Mouse (Mus musculus): ENCODE data around the gene Fuca2. TPM values are rescaled to one million over a fixed set of nuclear protein-coding genes. Genes with fewer than 3 reads are reported as not detected.
"Not testable (repeated sequence)": the region's sequence is repeated elsewhere in the genome, so short reads cannot be mapped to it uniquely, and the experiment has no call there.

Fuca2 gene
- total RNA-seq (2022), result 10 to 100 TPM; 44.0 to 49.2 (median 48.1) TPM

DNA sequence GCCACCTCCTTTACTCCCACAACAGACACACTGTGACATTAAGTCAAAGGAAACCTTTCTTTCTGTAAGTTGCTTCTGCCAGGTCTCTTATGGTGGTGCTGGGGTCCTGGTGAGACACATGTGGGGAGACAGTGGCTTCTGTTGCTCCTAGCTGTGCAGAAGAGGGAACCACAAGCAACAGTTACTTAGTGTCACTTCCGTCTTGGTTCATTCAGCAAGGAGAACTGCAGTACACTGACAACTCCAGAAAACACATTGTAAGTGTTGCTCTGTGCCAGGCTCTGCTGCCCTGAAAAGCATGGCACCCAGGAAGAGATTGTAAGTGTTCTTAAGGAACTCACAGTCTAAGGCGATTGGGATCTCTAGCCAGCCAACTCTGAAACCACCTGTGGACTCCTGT, at the start of gene Fuca2:
Gene Fuca2 (plus strand): TSS at position 210 of the 400 bp plus-strand sequence.
- DNase-seq (ENCODE audit: low spot score in 2 of 2), result no peak

DNA sequence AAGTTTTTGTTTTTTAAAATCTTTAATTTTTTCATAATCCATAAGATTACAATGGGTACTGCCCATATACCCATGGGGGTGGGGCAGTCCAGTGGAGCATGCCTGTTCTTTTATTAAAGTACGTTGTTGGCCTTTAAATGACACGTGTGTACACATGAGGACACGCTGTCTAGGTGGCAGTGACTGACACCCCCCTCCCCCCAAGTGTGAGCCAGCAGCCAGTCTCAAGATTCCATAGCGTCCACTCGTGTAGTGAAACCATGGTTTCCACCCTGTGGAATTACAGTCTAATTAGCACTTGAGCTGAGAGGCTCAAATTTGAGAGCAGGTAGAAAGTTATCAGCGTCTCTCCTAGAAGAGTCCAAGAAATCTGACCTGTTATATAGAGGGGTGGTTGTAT, 47.7 kb upstream of the Fuca2 start:
- DNase-seq (ENCODE audit: low spot score in 2 of 2), result no peak

DNA sequence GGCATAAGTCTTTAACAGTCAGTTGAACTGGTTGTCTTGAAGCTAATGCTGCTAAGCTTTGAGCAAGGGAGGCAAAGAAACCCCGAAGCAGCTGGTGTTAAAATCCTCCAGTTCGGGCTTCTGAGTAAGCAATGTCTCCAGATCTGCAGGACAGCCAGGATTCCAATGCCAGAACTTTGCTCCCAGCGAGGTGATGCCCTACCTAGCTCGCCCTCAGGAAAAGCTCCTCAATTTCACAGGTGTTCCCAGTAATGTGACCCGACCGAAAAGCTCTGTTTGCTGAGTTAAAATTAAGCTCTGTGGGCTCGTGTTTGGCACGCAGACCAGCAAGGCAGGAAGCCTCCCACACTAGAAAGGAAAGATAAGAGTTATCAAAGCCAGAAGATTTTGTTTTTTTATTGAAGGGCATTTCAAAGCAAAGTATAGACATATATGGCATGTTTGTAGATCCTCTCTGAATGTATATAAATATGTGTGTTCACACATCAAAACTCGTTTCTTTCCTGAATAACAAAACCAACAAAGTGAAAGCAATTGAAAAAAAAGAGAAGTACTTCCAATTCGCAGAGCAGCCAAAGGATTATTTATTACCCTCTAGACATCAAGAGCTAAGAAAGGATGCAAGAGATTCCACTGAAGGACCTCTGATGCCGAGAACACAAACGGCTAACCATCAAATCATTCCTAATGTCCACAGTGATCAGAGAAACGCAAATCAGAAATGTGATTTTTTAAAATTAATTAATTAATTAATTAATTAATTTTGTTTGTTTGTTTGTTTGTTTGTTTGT, 45.9 kb upstream of the Fuca2 start:
- no peak for DNase-seq (ENCODE audit: low spot score in 2 of 2)

DNA sequence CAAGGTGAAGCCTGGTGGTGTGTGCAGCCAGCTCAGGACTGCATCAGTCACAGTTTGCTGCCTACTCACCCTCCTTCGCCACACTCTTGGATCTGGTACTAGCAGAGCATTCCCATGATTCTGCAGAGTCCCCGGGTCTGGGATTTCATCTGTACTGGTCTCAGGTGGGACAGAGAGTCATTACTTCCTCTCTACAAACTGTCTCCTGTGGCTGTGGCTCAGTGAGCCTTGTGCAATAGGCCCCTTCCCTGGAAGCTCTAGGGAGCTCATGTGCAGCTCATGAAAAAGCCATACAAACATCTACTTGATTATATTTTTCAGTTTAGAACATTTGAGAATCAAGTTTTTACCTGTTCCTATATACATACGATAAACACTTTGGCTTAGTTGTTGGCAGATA, 35.0 kb upstream of the Fuca2 start:
- not testable (repeated sequence) for DNase-seq (ENCODE audit: low spot score in 2 of 2)

DNA sequence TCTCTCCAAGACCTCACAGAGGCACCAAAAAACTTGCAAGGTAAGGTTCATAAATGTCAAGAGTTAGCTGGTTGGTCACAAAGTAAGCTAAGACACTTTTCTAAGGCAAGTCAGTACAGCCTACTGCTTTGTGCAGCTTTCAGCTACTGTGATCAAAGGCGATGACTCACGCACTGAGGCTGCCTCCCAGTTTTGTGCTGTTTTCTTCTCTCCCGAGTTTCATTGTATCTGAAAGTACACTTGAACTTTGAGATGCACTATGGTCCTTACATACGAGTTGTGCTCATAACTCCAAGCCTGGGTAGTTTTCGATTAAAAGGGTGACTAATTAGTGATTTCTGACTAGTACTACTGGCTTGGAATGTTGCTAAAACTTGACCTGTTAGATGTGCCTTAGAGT, 32.4 kb upstream of the Fuca2 start:
- no peak for DNase-seq (ENCODE audit: low spot score in 2 of 2)

DNA sequence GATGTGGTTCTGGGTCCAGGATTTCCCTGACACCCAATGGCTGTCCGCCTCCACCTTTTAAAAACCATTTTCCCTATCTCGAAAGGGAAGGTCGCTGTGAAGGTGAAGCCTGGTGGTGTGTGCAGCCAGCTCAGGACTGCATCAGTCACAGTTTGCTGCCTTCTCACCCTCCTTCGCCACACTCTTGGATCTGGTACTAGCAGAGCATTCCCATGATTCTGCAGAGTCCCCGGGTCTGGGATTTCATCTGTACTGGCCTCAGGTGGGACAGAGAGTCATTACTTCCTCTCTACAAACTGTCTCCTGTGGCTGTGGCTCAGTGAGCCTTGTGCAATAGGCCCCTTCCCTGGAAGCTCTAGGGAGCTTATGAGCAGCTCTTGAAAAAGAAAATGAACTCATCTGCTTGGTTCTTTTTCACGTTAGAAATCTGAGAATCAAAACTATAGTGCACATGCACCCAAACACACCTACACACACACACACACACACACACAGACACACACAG, 31.3 kb upstream of the Fuca2 start:
- DNase-seq (ENCODE audit: low spot score in 2 of 2), result not testable (repeated sequence)

DNA sequence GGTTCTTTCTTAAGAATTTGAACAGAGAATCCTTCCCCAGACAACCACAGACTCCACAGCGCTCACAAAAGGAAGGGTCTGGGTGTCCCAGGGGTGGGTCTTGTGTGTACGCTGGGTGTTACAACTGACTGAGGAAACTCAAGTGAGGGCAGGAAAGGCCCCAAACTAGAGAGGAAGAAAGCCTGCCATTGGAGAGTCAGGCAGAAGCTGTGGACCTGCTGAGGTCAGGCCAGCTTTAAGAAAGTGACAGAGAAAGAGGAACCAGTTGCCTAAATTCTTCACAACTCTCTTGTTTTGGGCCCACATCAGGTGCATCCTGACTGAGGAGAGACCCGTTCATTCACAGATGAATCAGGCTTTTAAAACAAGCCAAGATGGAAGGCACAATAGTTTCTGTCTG, 29.1 kb upstream of the Fuca2 start:
- DNase-seq (ENCODE audit: low spot score in 2 of 2), result no peak

DNA sequence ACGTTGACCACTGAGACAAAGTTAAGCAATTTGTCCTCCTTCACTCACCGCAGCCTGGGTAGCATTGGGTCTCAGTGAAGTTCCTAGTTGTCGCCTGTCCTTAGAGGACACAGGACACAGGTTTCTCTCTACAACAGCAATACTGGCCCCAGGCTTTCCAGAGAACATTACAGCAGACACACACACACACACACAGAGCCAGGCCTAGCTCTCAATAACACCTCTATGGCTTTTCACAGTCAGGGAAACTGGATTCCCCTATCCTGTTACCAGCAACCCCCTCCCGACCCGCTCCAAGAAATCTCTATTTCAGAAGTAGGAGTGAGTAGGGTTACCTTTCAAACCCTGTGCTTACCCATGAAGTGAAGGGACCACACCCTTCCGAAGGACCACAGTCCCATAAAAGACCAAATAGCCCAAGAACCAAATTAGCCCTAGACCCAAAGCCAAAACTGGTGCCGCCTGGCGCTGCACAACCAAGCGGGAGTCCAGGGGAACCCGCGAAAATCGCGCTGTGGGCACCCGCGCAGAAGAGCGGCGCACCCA, 26.0 kb upstream of the Fuca2 start:
- no peak for DNase-seq (ENCODE audit: low spot score in 2 of 2)

DNA sequence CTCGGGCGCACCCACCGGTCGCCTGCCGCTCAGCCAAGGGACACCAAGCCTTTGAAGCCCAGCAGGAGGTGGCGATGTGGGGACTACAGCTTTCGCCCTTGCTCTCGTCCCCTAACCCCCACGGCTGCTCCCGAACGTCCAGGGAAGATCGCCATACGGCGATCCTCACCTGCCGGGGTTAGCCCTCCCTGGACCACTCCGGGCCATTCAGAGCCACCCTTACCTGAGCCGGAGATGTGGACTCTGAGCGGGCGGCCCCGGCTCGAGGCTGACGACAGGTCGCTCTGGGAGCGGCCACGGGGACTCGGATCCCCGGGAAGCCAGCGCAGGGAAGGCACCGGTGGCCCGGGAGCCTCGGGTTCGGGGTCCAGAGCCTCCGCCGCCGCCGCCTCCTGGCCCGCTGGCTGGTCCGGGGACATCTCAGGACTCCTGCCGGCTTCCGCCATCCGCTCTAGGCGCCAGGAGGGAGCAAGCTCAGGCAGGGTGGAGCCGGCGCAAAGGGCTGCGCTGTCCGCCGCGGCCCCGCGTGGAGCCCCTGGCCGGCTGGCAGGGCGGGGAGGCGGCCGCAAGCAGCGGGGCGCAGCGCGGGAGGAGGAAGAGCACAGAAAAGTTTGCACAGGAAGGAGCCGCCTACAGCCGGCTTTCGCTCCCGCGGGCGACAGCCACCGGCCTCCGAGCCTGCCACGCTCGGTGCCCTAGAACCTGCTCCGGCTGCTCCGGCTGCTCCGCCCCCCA, 25.3 kb upstream of the Fuca2 start, which contains the start of gene Phactr2:
Gene Phactr2 (minus strand): TSS at position 580 of the 735 bp plus-strand sequence.
- DNase-seq (ENCODE audit: low spot score in 2 of 2), result no peak

DNA sequence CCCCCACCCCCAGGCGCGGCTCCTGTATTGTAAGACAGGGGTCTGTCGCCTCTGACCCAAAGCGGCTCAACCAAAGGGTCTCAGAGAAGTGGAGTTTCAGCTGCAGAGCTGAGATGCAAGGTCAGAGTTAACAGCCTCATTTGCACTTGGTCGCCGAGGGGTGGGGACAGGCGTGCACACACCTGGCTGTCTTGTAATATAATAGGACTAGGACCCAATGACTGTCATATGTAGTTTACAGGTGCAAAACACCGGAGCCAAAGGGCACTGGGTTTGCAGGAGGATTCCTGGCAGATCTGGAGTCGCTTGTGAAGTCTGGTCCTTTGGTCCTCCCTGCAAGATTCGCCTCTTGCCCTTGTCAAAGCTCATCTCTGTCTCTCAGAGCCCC, 24.8 kb upstream of the Fuca2 start:
- DNase-seq (ENCODE audit: low spot score in 2 of 2), result no peak

DNA sequence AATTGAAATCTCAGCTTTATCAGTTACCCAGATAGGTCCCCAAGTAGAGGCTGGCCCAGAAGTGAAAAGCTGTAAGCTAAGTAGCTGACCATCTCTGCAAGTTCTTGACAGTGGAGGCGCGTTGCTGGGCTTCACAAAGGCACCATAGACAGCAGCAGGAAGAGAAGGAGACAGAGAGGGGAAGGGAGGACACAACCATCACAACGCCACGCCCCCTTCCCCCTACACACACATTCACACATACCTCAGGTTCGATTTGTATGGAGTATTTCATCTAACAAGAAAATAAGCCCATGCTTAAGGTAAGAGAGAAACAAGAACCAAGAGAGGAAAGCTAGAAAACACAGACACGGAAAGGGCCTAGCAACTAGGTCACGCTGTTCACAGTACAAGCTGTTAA, 24.2 kb upstream of the Fuca2 start:
- no peak for DNase-seq (ENCODE audit: low spot score in 2 of 2)

DNA sequence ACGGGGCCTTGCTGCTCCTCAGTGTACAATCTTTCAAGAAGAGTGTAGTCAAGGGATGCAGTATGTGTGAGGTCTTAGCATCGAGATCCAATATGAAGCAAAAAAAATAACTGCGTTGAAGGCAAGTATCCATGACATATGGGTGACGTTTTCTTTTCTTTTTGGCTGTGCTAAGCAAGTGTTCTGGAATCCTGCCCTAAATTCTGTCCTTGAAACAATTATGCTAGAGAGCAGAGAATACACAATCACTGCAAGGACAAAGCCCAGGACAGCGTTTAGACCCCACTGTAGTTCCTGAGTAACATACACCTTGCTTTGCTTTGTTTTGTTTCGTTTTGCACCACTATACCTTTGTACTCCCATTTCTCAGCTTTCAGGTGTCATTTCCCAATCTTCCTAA, 20.0 kb upstream of the Fuca2 start:
- no peak for DNase-seq (ENCODE audit: low spot score in 2 of 2)

DNA sequence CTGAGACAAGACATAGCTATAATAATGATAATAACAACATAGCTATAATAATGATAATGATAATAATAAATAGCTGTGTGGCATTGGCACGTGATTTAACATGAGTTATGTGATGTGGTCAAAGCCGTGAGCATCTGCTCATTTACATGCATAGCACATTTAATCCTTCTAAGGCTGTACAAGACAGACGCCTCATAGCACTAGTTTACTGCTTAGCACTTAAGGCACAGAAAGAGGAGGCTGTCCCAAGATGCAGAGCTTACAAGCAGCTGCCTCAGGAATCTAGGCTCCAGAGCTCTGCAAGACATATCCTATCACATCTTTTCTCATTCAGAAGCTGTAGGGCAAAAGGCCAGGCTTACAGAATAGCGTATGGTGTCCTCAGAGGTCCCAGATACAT, 13.4 kb upstream of the Fuca2 start:
- DNase-seq (ENCODE audit: low spot score in 2 of 2), result no peak

DNA sequence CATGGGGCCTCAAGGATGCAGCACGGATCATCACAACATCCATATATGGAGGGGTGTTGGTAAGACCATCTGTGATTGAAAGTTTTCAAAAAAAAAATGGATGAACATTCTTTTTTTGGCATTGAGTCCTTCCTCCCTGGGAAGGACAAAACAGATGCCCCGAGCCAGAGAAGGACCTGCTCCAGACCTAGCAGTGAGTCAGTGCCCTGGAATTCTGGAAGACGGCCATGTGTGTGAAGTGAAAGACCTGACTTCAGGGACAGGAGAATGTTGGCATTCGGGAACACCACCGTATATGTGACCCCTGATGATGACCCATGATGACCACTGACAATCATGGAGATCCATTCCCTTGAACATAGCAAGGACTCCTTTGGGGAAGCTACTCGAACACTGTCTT, 9.7 kb upstream of the Fuca2 start:
- no peak for DNase-seq (ENCODE audit: low spot score in 2 of 2)

DNA sequence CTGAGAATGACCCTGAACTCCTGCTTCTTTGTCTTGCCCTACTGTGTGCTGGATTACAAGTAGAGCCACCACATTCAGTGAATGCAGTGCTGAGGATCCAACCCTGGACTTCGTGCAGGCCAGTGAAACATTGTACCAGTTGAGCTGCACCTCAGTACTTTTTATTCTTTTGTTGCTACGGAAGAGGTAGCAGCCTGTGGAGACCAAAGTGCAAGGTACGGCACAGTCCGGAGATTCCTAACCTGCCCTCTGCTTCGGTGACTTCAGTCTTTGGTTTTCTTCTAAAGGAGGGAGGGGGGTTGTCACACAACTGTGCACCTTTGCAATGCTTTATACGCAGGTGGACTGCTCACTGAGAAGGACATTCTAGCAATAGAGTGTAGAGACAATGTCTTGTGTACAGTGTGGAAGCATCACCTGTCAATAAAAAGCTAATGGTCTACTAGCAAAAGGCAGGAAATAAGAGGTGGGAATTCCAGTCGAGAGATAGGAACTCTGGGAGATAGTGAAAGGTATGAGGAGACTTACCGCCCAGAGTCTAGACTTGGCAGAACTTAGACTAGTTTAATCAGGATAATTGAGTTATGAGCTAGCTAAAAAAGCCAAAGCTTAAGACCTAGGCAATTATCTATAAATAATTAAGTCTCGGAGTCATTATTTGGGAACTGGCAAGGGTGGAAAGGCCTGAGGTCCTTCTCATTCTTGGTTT, 5.2 kb upstream of the Fuca2 start:
- no peak for DNase-seq (ENCODE audit: low spot score in 2 of 2)

DNA sequence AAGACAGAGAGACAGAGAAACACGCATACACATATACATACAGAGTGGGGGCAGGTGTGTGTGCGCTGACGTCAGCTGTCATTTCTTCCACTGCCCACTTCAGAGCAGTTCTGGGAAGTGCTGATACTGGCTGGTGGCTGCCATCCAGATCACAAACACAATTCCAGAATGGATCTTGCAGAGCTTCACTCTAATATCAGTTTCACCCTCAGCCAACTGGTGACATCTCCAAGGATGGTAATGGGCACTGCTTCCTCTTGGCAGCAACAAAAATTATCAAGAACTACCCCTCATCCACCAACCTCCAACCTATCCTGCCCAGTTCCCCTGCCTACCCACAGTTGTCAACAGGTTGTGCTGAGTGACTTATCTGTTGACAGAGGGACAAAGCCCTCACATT, 3.0 kb upstream of the Fuca2 start:
- no peak for DNase-seq (ENCODE audit: low spot score in 2 of 2)

DNA sequence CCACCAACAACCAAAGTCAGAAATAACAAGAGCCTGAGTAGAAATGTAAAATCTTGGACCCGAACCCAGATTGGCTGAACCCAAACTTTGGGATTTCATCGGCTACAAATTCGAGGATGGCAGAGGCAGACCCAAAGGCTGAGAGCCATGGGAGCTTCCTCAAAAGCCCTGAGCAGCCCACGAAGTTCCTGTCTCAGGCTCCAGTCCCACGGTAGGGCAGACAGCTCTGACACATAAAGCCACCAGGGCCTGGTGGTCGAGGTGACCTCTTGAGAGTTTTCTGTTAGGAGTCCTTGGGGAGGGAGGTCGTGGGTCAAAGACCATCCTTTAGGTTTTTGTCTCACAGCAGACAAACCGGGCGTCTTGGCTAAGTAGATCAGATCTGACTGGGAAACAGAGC, 1.1 kb downstream of the Fuca2 start:
- no peak for DNase-seq (ENCODE audit: low spot score in 2 of 2)

DNA sequence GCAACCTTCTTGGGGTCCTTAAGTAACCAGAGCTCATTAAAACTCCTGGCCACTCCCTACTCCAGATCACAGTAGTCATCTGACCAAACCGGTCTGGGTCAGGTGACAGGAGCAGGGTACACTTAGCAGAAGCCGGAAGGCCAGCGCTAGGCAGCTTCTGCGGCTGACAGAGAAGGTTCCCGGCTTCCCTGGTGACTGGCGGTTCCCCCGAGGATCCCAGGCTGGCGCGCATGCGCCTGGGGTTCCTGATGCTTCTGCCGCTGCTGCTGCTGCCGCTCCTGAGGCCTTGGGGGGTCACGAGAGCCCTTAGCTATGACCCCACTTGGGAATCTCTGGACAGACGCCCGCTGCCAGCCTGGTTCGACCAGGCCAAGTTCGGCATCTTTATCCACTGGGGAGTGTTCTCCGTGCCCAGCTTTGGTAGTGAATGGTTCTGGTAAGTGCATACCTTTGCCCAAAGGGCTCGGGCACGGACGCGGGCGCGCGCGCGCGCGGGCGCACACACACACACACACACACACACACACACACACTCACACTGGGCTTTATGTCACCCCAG, 1.7 kb downstream of the Fuca2 start:
- DNase-seq (ENCODE audit: low spot score in 2 of 2), result peak; percentile 81 to 86

DNA sequence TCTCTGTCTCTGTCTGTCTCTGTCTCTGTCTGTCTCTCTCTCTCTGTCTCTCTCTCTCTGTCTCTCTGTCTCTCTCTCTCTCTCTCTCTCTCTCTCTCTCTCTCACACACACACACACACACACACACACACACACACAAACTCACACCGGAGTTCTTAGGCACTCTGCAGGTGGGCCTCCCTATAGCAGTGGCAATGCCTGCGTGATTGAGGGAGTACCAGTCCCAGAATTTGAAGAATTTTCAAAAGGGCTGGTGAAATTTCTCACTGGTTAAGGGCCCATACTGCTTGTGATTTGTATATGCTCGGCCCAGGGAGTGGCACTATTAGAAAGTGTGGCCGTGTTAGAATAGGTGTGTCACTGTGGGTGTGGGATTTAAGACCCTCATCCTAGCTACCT, 2.2 kb downstream of the Fuca2 start:
- not testable (repeated sequence) for DNase-seq (ENCODE audit: low spot score in 2 of 2)

DNA sequence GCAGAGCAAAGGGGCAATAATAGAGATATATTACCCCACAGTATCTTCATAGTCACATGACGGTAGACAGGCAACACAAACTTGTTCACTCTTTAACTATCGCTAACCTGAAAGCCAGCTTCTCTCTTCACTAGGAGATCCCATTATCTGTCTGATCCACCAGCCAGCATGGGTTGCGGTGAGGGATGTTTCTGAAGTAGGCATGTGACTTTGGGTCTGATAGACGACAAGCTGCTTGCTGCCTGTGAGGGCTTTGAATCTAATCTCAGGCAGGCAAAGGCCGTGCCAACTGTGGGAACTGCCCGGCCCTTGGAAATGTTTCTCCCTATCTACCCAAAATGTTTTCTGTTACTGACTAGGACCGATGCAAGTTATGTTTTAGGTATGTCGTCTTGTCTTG, 3.0 kb downstream of the Fuca2 start:
- DNase-seq (ENCODE audit: low spot score in 2 of 2), result no peak

DNA sequence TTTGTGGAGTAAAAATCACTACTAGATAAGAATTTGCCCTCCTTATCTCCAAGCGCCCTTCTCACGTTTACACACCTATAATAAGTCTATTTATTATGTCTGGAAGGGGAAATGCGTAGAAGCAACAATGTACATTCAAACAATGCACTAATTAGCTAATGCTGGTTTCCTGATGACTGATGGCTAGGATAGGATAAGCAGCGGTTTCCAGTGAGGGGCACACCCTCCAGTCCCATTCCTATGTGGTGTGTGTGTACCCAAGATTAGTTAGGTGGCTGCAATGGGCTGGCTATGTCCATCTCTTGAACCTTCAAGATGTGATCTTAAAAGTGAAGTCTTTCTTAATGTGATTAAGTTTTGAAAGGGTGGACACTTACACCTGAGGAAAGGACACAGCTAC, 22.5 kb downstream of the Fuca2 start:
- DNase-seq (ENCODE audit: low spot score in 2 of 2), result no peak
